Mouse (Mus musculus): ENCODE measurements at regions not wholly inside any gene's neighbourhood (a gene's known extent, or its start where the extent isn't known, plus 50 kb on each side); places are given as distances from the start of the nearest gene placed in this dataset.

- Histone ChIP-seq H3K4me2 (ENCODE audit: low read depth, low read length) (no peak overlapping the region), H3K36me3 (replicated peaks; ENCODE audit: control insufficient read depth, insufficient read depth, low read length) (no peaks in the 10 kb centered on the region), H3K4me1 (ENCODE audit: control insufficient read depth, insufficient read depth) (no peaks in the 10 kb centered on the region), H3K27me3 (ENCODE audit: control insufficient read depth, insufficient read depth, low read length) (no peaks in the 10 kb centered on the region), H3K4me3 (ENCODE audit: low read depth, low read length) (no peak overlapping the region), H3K27ac (ENCODE audit: low read depth) (no peak overlapping the region), H3K9me3 (replicated peaks; ENCODE audit: control insufficient read depth, low read length) (no peaks in the 10 kb centered on the region), H3K9ac (replicated peaks; ENCODE audit: low read depth, low read length) (no peak overlapping the region)
- WGBS: 86% methylated on average over 3 of the region's 3 CpGs
- no peak for DNase-seq (ENCODE audit: low spot score)
- TF ChIP-seq CTCF (IDR thresholded peaks at IDR 0.05; ENCODE audit: low read depth) (no peak), EP300 (IDR thresholded peaks at IDR 0.05; ENCODE audit: low read depth) (no peak)
- ATAC-seq (ENCODE audit: insufficient read depth, low read depth): no peak
These were observed 86.7 kb upstream of the A1bg start for GRCm38 (mm10) chr15:61009509-61009908.

GRCm38 (mm10) chr15:61007461-61008059 lies 84.7 kb upstream of the A1bg start:
- no peaks in the 10 kb centered on the region for H3K4me1 ChIP-seq (ENCODE audit: control insufficient read depth, insufficient read depth)
- H3K36me3 ChIP-seq (replicated peaks; ENCODE audit: control insufficient read depth, insufficient read depth, low read length): no peaks in the 10 kb centered on the region
- ATAC-seq (ENCODE audit: insufficient read depth, low read depth): no peak
- DNase-seq (ENCODE audit: low spot score): no peak
- TF ChIP-seq CTCF (IDR thresholded peaks at IDR 0.05; ENCODE audit: low read depth) (no peak), EP300 (IDR thresholded peaks at IDR 0.05; ENCODE audit: low read depth) (no peak)
- no peak overlapping the region for H3K4me3 ChIP-seq (ENCODE audit: low read depth, low read length)
- H3K9me3 ChIP-seq (replicated peaks; ENCODE audit: control insufficient read depth, low read length): no peaks in the 10 kb centered on the region
- H3K27me3 ChIP-seq (ENCODE audit: control insufficient read depth, insufficient read depth, low read length): no peaks in the 10 kb centered on the region
- WGBS: 58% methylated on average over 3 of the region's 3 CpGs
- no peak overlapping the region for H3K4me2 ChIP-seq (ENCODE audit: low read depth, low read length)
- H3K9ac ChIP-seq (replicated peaks; ENCODE audit: low read depth, low read length): no peak overlapping the region
- no peak overlapping the region for H3K27ac ChIP-seq (ENCODE audit: low read depth)

- H3K27ac ChIP-seq (ENCODE audit: low read depth): no peak overlapping the region
- no peak for TF ChIP-seq EP300 (IDR thresholded peaks at IDR 0.05; ENCODE audit: low read depth)
- TF ChIP-seq CTCF (IDR thresholded peaks at IDR 0.05; ENCODE audit: low read depth): no peak
- H3K36me3 ChIP-seq (replicated peaks; ENCODE audit: control insufficient read depth, insufficient read depth, low read length): no peaks in the 10 kb centered on the region
- H3K4me1 ChIP-seq (ENCODE audit: control insufficient read depth, insufficient read depth): no peaks in the 10 kb centered on the region
- ATAC-seq (ENCODE audit: insufficient read depth, low read depth) (no peak), DNase-seq (ENCODE audit: low spot score) (no peak)
- no peak overlapping the region for H3K4me3 ChIP-seq (ENCODE audit: low read depth, low read length)
- no peaks in the 10 kb centered on the region for H3K9me3 ChIP-seq (replicated peaks; ENCODE audit: control insufficient read depth, low read length)
- H3K27me3 ChIP-seq (ENCODE audit: control insufficient read depth, insufficient read depth, low read length): no peaks in the 10 kb centered on the region
- H3K4me2 ChIP-seq (ENCODE audit: low read depth, low read length): no peak overlapping the region
- 49% methylated on average over 4 of the region's 4 CpGs for WGBS
- H3K9ac ChIP-seq (replicated peaks; ENCODE audit: low read depth, low read length): no peak overlapping the region
These were observed 83.8 kb upstream of the A1bg start for GRCm38 (mm10) chr15:61006608-61007007.

GRCm38 (mm10) chr15:60993971-60994690 lies 71.3 kb upstream of the A1bg start:
- 79% methylated on average over 4 of the region's 4 CpGs for WGBS

GRCm38 (mm10) chr15:60993394-60993793 lies 70.6 kb upstream of the A1bg start:
- 75% methylated on average over 2 of the region's 2 CpGs for WGBS
- Histone ChIP-seq H3K36me3 (replicated peaks; ENCODE audit: control insufficient read depth, insufficient read depth, low read length) (no peaks in the 10 kb centered on the region), H3K27ac (ENCODE audit: low read depth) (no peak overlapping the region), H3K4me2 (ENCODE audit: low read depth, low read length) (no peak overlapping the region), H3K27me3 (ENCODE audit: control insufficient read depth, insufficient read depth, low read length) (no peaks in the 10 kb centered on the region), H3K9me3 (replicated peaks; ENCODE audit: control insufficient read depth, low read length) (no peaks in the 10 kb centered on the region), H3K4me3 (ENCODE audit: low read depth, low read length) (no peak overlapping the region), H3K4me1 (ENCODE audit: control insufficient read depth, insufficient read depth) (no peaks in the 10 kb centered on the region), H3K9ac (replicated peaks; ENCODE audit: low read depth, low read length) (no peak overlapping the region)
- TF ChIP-seq EP300 (IDR thresholded peaks at IDR 0.05; ENCODE audit: low read depth) (no peak), CTCF (IDR thresholded peaks at IDR 0.05; ENCODE audit: low read depth) (no peak)
- DNase-seq (ENCODE audit: low spot score) (no peak), ATAC-seq (ENCODE audit: insufficient read depth, low read depth) (no peak)

More at GRCm38 (mm10) chr15:60993971-60994690, 71.3 kb upstream of the A1bg start:
- TF ChIP-seq CTCF (IDR thresholded peaks at IDR 0.05; ENCODE audit: low read depth) (no peak), EP300 (IDR thresholded peaks at IDR 0.05; ENCODE audit: low read depth) (no peak)
- H3K4me3 ChIP-seq (ENCODE audit: low read depth, low read length): no peak overlapping the region
- H3K4me1 ChIP-seq (ENCODE audit: control insufficient read depth, insufficient read depth): no peaks in the 10 kb centered on the region
- H3K9ac ChIP-seq (replicated peaks; ENCODE audit: low read depth, low read length): no peak overlapping the region
- H3K36me3 ChIP-seq (replicated peaks; ENCODE audit: control insufficient read depth, insufficient read depth, low read length): no peaks in the 10 kb centered on the region
- H3K27ac ChIP-seq (ENCODE audit: low read depth): no peak overlapping the region
- DNase-seq (ENCODE audit: low spot score) (no peak), ATAC-seq (ENCODE audit: insufficient read depth, low read depth) (no peak)
- H3K4me2 ChIP-seq (ENCODE audit: low read depth, low read length): no peak overlapping the region
- no peaks in the 10 kb centered on the region for H3K9me3 ChIP-seq (replicated peaks; ENCODE audit: control insufficient read depth, low read length)
- no peaks in the 10 kb centered on the region for H3K27me3 ChIP-seq (ENCODE audit: control insufficient read depth, insufficient read depth, low read length)

All from heart, postnatal 0 days (tissue).